Mouse (Mus musculus) liver, embryonic 13.5 days (tissue): Measurements from ENCODE around the gene Ice1. TPM values are rescaled to one million over a fixed set of nuclear protein-coding genes. Genes with fewer than 3 reads are reported as not detected.

Experiments used
- polyA plus RNA-seq: library from polyadenylated mRNA; unstranded; fragments of >200 nt; fragmentation: Nextera tagmentation; extraction: Ambion mirVana; gene quantifications from 2 replicates; pipeline ENCODE4 v1.2.1, GENCODE M21; 2015

Ice1 gene
- polyA plus RNA-seq, 1 experiment from 2014 or later, result 4.9 TPM

Other genes starting within 250 kb of the Ice1 start
- gene Adamts16, start 204.2 kb upstream of the Ice1 start, polyA plus RNA-seq, result 0.07 and 0.09 TPM in 2 replicates